Mouse (Mus musculus) liver, adult 2 months (tissue): ENCODE measurements at regions not wholly inside any gene's neighbourhood (a gene's known extent, or its start where the extent isn't known, plus 50 kb on each side); places are given as distances from the start of the nearest gene placed in this dataset.

Experiments used
- DNase-seq: peaks from one replicate; pipeline ENCODE4 v3.0.0-alpha.2; 2011; ENCODE audit warnings: low read depth, low spot score; ENCODE audit errors: extremely low read depth
- H3K27ac ChIP-seq: fragments of 200-500 bp; replicated peaks from 2 replicates; pipeline ENCODE4 v1.5.1; 2012; ENCODE audit warnings: low read depth, mild to moderate bottlenecking, control low read depth, inconsistent platforms, low read length; ENCODE audit not compliant: insufficient read depth
- H3K27me3 ChIP-seq: fragments of 200-500 bp; 2 replicates; pipeline ENCODE4 v1.6.1; 2012; ENCODE audit warnings: mild to moderate bottlenecking, moderate library complexity, low read length, inconsistent platforms; ENCODE audit not compliant: control insufficient read depth, insufficient read depth
- H3K36me3 ChIP-seq: fragments of 200-500 bp; 2 replicates; pipeline ENCODE4 v1.6.1; 2012; ENCODE audit warnings: low read length, inconsistent platforms; ENCODE audit not compliant: control insufficient read depth, insufficient read depth
- H3K4me1 ChIP-seq: fragments of 200-500 bp; 2 replicates; pipeline ENCODE4 v1.6.1; 2011; ENCODE audit warnings: low read length; ENCODE audit not compliant: control insufficient read depth, insufficient read depth
- H3K4me3 ChIP-seq: fragments of 200-500 bp; 2 replicates; pipeline ENCODE4 v1.5.1; 2011; ENCODE audit warnings: low read depth, mild to moderate bottlenecking, control low read depth, low read length, moderate library complexity; ENCODE audit not compliant: insufficient read depth
- H3K79me2 ChIP-seq: fragments of 200-500 bp; 2 replicates; pipeline ENCODE4 v1.6.1; 2012; ENCODE audit warnings: inconsistent platforms, mild to moderate bottlenecking, low read length, moderate library complexity; ENCODE audit not compliant: control insufficient read depth, insufficient read depth
- H3K9ac ChIP-seq: fragments of 200-500 bp; 2 replicates; pipeline ENCODE4 v1.6.1; 2012; ENCODE audit warnings: low read depth, mild to moderate bottlenecking, control low read depth, inconsistent platforms, low read length
- CTCF ChIP-seq: fragments of 200-500 bp; IDR thresholded peaks from 2 replicates; pipeline ENCODE4 v1.5.1; 2011; ENCODE audit warnings: low read depth, low read length, control low read depth
- POLR2A ChIP-seq: fragments of 200-500 bp; IDR thresholded peaks from 2 replicates; pipeline ENCODE4 v1.6.1; 2011; ENCODE audit warnings: low read length, control low read depth; ENCODE audit not compliant: insufficient read depth; ENCODE audit errors: extremely low read depth
- WGBS: fragments of 180-500 bp; shearing (Covaris S2); methylation state at CpG from one replicate; pipeline ENCODE4 v1.1.7; 2018; 5-methylcytosine and 5-hydroxymethylcytosine counted together

DNA sequence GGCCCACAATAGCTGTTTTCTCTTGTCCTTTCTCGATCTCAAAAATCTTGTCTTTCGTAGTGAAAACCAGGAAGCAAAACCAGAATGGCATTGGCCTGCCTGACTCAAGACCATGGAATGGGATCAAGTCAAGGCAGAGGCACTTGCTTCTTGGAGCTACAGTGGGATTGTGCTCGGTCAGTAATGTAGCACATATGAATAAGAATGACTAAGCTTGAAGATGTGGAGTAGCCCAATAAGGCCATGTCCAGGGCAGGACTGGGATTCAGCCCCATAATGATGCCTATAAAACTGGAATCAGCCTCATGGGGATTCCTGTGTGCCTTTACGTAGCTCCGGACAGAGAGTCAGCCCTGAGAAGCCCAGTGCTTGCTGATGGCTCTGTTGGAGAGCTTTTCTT is 347.2 kb upstream of the Ubash3b start:
- no peak overlapping the region for H3K4me3 ChIP-seq
- no peak overlapping the region for H3K27ac ChIP-seq
- no peaks in the 10 kb centered on the region for H3K36me3 ChIP-seq
- no peaks in the 10 kb centered on the region for H3K27me3 ChIP-seq
- H3K4me1 ChIP-seq = no peaks in the 10 kb centered on the region
- no peak overlapping the region for H3K9ac ChIP-seq
- WGBS = 93% methylated on average over 5 of the region's 5 CpGs
- TF ChIP-seq CTCF = no peak
- DNase-seq = no peak
- H3K79me2 ChIP-seq = no peaks in the 10 kb centered on the region

DNA sequence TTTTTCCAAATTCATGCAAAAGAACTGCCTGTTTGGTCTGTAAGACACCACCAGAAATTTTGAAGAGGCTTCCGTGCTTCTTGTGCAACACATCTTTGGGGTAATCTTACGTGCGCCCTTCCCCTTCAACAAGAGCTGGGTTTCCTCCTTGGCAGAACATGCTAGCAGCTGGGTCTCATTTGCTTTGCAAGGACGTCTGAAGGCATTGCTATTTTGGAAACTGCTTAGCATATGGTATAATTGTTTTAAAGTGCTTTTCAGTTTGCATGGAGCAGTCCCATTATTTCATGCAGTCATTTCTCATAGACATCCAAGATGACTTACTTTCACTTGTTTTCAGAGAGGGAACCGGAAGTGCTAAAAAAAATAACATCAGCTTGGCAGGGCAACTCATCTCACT is 336.8 kb upstream of the Ubash3b start:
- Histone ChIP-seq H3K4me3 (no peak overlapping the region), H3K4me1 (no peaks in the 10 kb centered on the region), H3K36me3 (no peaks in the 10 kb centered on the region), H3K27ac (no peak overlapping the region), H3K27me3 (no peaks in the 10 kb centered on the region), H3K9ac (no peak overlapping the region), H3K79me2 (no peaks in the 10 kb centered on the region)
- no peak for TF ChIP-seq CTCF
- no peak for TF ChIP-seq POLR2A
- WGBS = 86% methylated on average over 5 of the region's 5 CpGs
- no peak for DNase-seq

DNA sequence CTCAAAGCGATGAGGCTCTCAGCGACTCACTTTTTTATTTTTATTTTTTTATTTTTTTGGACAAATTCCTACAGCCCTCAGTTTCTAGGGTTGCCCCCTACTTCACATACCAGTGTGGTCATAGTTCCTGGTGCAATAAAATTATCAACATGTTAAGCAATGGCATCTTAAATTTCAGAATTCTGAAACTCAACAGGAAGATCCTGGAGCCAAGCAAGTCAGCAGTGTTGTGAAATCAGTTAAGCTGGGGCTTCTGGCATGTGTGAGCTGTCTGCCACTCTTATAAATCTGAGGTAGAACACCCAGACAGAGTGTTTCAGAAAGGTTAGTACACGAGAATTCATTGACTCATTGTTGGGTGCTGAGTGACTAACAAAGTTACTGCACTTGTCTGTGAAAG is 328.6 kb upstream of the Ubash3b start:
- DNase-seq = no peak
- H3K36me3 ChIP-seq = no peaks in the 10 kb centered on the region
- no peak overlapping the region for H3K4me3 ChIP-seq
- WGBS = 86% methylated on average over 3 of the region's 3 CpGs
- H3K4me1 ChIP-seq = no peaks in the 10 kb centered on the region
- H3K27ac ChIP-seq = no peak overlapping the region
- H3K79me2 ChIP-seq = no peaks in the 10 kb centered on the region
- no peak for TF ChIP-seq CTCF
- TF ChIP-seq POLR2A = no peak
- 0 out of 2 replicates have a peak, but pooled peaks cover 2% of the 10 kb centered on the region for H3K27me3 ChIP-seq
- H3K9ac ChIP-seq = no peak overlapping the region

DNA sequence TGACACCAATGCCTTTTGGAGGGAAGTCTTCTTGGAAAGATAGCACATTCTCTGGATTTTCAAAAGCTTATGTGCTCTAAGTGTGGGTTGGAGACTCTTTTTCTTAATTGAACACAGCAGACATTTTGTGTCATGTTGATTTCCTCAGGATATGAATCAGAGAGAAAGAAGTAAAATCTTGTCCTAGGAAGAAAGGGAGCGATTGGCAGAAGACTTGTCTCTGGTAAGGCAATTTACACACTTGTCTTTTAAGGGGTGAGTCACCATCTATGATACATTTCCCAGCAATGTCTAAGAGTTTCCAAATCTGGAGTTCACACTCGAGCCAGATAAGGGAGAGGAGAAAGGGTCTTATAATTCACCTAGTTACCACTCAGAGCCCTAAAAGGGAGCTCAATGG is 326.5 kb upstream of the Ubash3b start:
- no peaks in the 10 kb centered on the region for H3K79me2 ChIP-seq
- no peak overlapping the region for H3K27ac ChIP-seq
- no peak for DNase-seq
- no peaks in the 10 kb centered on the region for H3K4me1 ChIP-seq
- 0 out of 2 replicates have a peak, but pooled peaks cover 2% of the 10 kb centered on the region for H3K27me3 ChIP-seq
- no peak overlapping the region for H3K9ac ChIP-seq
- no peaks in the 10 kb centered on the region for H3K36me3 ChIP-seq
- WGBS = 83% methylated on average over 2 of the region's 2 CpGs
- no peak for TF ChIP-seq CTCF
- no peak for TF ChIP-seq POLR2A
- no peak overlapping the region for H3K4me3 ChIP-seq

DNA sequence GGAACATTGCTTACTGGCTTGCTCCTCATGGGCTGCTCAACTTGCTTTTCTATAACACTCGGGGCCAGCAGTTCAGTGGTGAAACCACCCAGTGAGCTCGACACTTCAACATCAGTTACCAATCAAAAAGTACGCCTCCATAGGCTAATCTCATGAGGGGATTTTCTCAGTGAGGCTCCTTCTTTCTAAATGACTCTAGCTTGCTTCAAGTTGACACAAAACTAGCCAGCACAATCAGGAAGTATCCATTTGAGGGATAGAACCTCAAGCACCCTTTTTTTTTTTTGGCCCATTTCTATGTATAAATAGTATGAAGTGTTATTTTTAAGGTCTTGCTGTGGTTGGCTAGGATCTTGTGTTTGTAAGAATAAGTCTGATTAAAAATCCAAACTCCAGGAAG is 321.7 kb upstream of the Ubash3b start:
- no peak overlapping the region for H3K9ac ChIP-seq
- H3K27ac ChIP-seq = no peak overlapping the region
- no peak for DNase-seq
- 95% methylated on average over 3 of the region's 3 CpGs for WGBS
- no peaks in the 10 kb centered on the region for H3K4me1 ChIP-seq
- H3K4me3 ChIP-seq = no peak overlapping the region
- H3K27me3 ChIP-seq = 0 out of 2 replicates have a peak, but pooled peaks cover 2% of the 10 kb centered on the region
- TF ChIP-seq POLR2A (no peak), CTCF (no peak)
- H3K36me3 ChIP-seq = no peaks in the 10 kb centered on the region
- H3K79me2 ChIP-seq = no peaks in the 10 kb centered on the region

DNA sequence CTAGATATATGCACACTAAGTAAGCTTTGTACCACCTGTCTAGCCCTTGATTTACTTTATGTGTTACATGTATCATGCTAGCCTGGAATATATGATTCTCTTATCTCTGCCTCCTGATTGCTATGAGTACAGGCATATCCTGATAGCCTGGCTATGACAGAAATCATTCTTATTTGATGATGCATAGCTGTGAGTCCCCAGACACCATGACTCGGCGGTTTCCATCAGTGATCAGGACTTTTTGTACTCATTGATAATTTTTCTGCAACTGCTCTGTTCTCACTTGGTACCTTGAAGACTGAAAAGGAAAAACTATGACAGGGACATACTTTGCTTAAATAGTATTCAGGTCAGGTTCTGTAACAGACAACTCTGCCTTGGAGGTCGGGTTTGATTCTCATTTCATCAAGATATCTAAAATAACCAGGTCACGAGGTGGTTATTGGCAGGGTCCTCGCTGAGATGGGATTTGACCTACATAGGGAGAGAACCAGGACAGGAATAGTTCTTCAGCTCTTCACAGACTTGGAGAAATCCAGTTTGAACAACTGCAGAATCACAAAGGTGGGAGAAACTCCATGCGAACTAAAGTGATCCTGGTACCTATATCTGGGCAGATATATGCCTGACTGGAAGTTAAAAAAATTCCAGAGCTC is 320.2 kb upstream of the Ubash3b start:
- 91% methylated on average over 6 of the region's 6 CpGs for WGBS
- H3K27me3 ChIP-seq = 0 out of 2 replicates have a peak, but pooled peaks cover 2% of the 10 kb centered on the region
- no peaks in the 10 kb centered on the region for H3K79me2 ChIP-seq
- no peak for TF ChIP-seq POLR2A
- no peak for TF ChIP-seq CTCF
- no peaks in the 10 kb centered on the region for H3K36me3 ChIP-seq
- H3K27ac ChIP-seq = no peak overlapping the region
- no peak overlapping the region for H3K9ac ChIP-seq
- no peaks in the 10 kb centered on the region for H3K4me1 ChIP-seq
- no peak for DNase-seq
- no peak overlapping the region for H3K4me3 ChIP-seq
